Mouse (Mus musculus) neural tube, embryonic 12.5 days (tissue): ENCODE data around the gene Htra2. TPM values are rescaled to one million over a fixed set of nuclear protein-coding genes. Genes with fewer than 3 reads are reported as not detected.
A peak's percentile ranks its signal among the peaks of the same experiment; 100 is the strongest.

ENCODE experiments used
- ATAC-seq: fragments of 200-750 bp; cut with Nextera tagmentation; 2 replicates; pipeline ENCODE4 v1.8.0; 2017; ENCODE audit warnings: low read depth, mild to moderate bottlenecking, moderate TSS enrichment, moderate library complexity; ENCODE audit not compliant: low FRiP score
- H3K27ac ChIP-seq: fragments of 300-500 bp; sonication (generic); 2 replicates; pipeline ENCODE4 v1.5.1; 2016
- H3K27me3 ChIP-seq: fragments of 300-500 bp; sonication (generic); replicated peaks from 2 replicates; pipeline ENCODE4 v1.6.1; 2016; ENCODE audit warnings: mild to moderate bottlenecking
- H3K36me3 ChIP-seq: fragments of 300-500 bp; sonication (generic); 2 replicates; pipeline ENCODE4 v1.6.1; 2016; ENCODE audit warnings: mild to moderate bottlenecking
- H3K4me1 ChIP-seq: fragments of 300-500 bp; sonication (generic); 2 replicates; pipeline ENCODE4 v1.6.1; 2016
- H3K4me2 ChIP-seq: fragments of 300-500 bp; sonication (generic); replicated peaks from 2 replicates; pipeline ENCODE4 v1.6.1; 2016; ENCODE audit warnings: mild to moderate bottlenecking
- H3K4me3 ChIP-seq: fragments of 300-500 bp; sonication (generic); 2 replicates; pipeline ENCODE4 v1.5.1; 2016
- H3K9ac ChIP-seq: fragments of 300-500 bp; sonication (generic); 2 replicates; pipeline ENCODE4 v1.6.1; 2016; ENCODE audit warnings: mild to moderate bottlenecking
- H3K9me3 ChIP-seq: fragments of 300-500 bp; sonication (generic); 2 replicates; pipeline ENCODE4 v1.6.1; 2016; ENCODE audit warnings: mild to moderate bottlenecking
- WGBS: fragments of 180-500 bp; shearing (Covaris S2); methylation state at CpG from one replicate; pipeline ENCODE4 v1.1.7; 2016; 5-methylcytosine and 5-hydroxymethylcytosine counted together
- microRNA counts: library from miRNA; unstranded; fragments of <30 nt; microRNA quantifications from one replicate; lab custom pipeline; 2017
- microRNA-seq: library from miRNA; unstranded; fragments of <30 nt; microRNA quantifications from one replicate; pipeline ENCODE4, GENCODE M21; 2017
- polyA plus RNA-seq: library from polyadenylated mRNA; unstranded; fragments of >200 nt; fragmentation: Nextera tagmentation; extraction: Ambion mirVana; gene quantifications from 2 replicates; pipeline ENCODE4 v1.2.1, GENCODE M21; 2016

Gene Htra2
- polyA plus RNA-seq, 1 experiment from 2014 or later: 70.6 TPM

DNA sequence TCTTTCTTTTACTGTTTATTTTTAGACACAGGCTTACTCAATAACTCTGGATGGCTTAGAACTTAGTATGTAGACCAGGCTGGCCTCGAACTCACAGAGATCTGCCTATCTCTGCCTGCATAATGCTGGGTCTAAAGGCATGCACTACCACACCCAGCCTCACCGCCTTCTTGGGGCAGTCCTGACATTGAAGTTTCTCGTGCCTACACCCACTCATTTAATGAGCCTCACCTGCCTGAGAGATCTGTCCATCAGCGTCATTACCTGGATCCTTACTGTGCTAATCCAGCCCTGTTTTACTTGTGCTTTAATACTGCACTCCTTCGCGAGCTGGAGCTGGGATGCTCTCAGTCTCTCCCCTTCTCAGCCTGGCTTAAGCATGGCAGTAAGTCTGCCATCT is 43.3 kb downstream of the Htra2 start:
- Histone ChIP-seq H3K9ac (no peak overlapping the region), H3K4me3 (no peak overlapping the region), H3K27me3 (no peaks in the 10 kb centered on the region), H3K27ac (no peak overlapping the region), H3K4me1 (no peaks in the 10 kb centered on the region), H3K9me3 (no peaks in the 10 kb centered on the region), H3K4me2 (no peak overlapping the region), H3K36me3 (no peaks in the 10 kb centered on the region)
- 77% methylated on average over 6 of the region's 6 CpGs for WGBS
- ATAC-seq: no peak

GRCm38 (mm10) chr6:83011255-83011654 is 43.8 kb downstream of the Htra2 start:
- Histone ChIP-seq H3K27ac (no peak overlapping the region), H3K36me3 (no peaks in the 10 kb centered on the region), H3K9ac (no peak overlapping the region), H3K9me3 (no peaks in the 10 kb centered on the region), H3K27me3 (no peaks in the 10 kb centered on the region), H3K4me3 (no peak overlapping the region), H3K4me2 (no peak overlapping the region), H3K4me1 (no peaks in the 10 kb centered on the region)
- ATAC-seq: no peak
- 81% methylated on average over 7 of the region's 7 CpGs for WGBS

- no peak for ATAC-seq
- no peak overlapping the region for H3K4me2 ChIP-seq
- H3K4me1 ChIP-seq: no peaks in the 10 kb centered on the region
- H3K36me3 ChIP-seq: no peaks in the 10 kb centered on the region
- H3K9ac ChIP-seq: no peak overlapping the region
- no peak overlapping the region for H3K27ac ChIP-seq
- no peak overlapping the region for H3K4me3 ChIP-seq
- no peaks in the 10 kb centered on the region for H3K27me3 ChIP-seq
- H3K9me3 ChIP-seq: no peaks in the 10 kb centered on the region
- 81% methylated on average over 7 of the region's 7 CpGs for WGBS
Observed at GRCm38 (mm10) chr6:83010010-83010409, 45.1 kb downstream of the Htra2 start.

GRCm38 (mm10) chr6:83008659-83009058 is 46.4 kb downstream of the Htra2 start:
- Histone ChIP-seq H3K4me1 (no peaks in the 10 kb centered on the region), H3K27me3 (no peaks in the 10 kb centered on the region), H3K4me2 (no peak overlapping the region), H3K9me3 (no peaks in the 10 kb centered on the region), H3K9ac (no peak overlapping the region), H3K4me3 (no peak overlapping the region), H3K27ac (no peak overlapping the region), H3K36me3 (no peaks in the 10 kb centered on the region)
- 61% methylated on average over 3 of the region's 3 CpGs for WGBS
- no peak for ATAC-seq

DNA sequence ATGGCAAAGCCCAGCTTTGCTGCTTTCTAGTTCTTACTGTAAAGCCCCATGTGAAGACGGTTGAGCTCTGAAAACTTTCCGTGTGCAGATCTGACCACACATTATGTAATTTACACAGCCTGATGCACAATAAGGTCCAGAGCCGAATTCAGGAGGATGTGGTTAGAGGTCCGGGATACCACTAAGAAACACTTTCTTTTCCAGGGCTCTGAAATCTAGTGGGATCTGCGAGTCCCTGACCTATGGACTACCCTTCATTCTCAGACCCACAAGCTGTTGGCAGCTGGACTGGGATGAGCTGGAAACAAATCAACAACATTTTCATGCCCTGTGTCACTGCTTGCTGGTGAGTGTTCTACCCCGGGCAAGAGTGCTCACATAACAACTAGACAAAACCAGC is 49.0 kb downstream of the Htra2 start:
- Histone ChIP-seq H3K9ac (no peak overlapping the region), H3K4me2 (no peak overlapping the region), H3K27ac (no peak overlapping the region), H3K36me3 (no peaks in the 10 kb centered on the region), H3K4me3 (no peak overlapping the region), H3K4me1 (no peaks in the 10 kb centered on the region), H3K9me3 (no peaks in the 10 kb centered on the region), H3K27me3 (no peaks in the 10 kb centered on the region)
- 89% methylated on average over 6 of the region's 6 CpGs for WGBS
- ATAC-seq: no peak

DNA sequence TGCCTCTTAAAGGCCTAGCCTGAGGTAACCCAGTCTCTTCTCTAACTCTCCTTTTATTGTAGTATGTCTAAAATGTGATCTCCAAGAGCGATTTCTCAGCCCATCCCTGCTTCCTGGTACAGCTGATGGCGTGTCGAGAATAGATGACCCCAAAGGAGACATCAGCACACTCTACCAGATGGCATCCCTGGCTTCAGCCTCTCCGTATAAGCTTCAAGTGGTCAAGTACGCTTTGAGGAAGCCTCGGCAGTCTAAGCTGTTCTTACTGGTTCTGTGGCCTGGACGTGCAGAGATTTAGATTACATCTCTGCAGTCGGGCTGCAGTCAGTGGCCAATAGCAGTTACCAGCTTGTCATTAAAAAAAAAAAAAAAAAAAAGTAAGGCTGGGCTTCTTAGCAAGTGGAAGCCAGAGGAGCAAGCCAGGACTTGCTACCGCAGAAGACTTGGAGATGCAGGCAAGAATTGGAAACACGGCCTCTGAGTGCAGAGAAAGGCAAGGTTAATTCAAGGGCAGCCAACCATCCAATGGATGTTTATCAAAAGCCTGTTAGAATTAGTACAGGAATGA is 49.5 kb downstream of the Htra2 start:
- no peaks in the 10 kb centered on the region for H3K9me3 ChIP-seq
- H3K4me1 ChIP-seq: no peaks in the 10 kb centered on the region
- no peaks in the 10 kb centered on the region for H3K27me3 ChIP-seq
- no peaks in the 10 kb centered on the region for H3K36me3 ChIP-seq
- no peak overlapping the region for H3K4me2 ChIP-seq
- no peak for ATAC-seq
- H3K27ac ChIP-seq: no peak overlapping the region
- H3K4me3 ChIP-seq: no peak overlapping the region
- H3K9ac ChIP-seq: no peak overlapping the region
- WGBS: 86% methylated on average over 10 of the region's 10 CpGs

- H3K27ac ChIP-seq: no peak overlapping the region
- no peak overlapping the region for H3K9ac ChIP-seq
- WGBS: 72% methylated on average over 7 of the region's 7 CpGs
- no peaks in the 10 kb centered on the region for H3K36me3 ChIP-seq
- no peak overlapping the region for H3K4me2 ChIP-seq
- H3K27me3 ChIP-seq: no peaks in the 10 kb centered on the region
- H3K4me1 ChIP-seq: no peaks in the 10 kb centered on the region
- no peak overlapping the region for H3K4me3 ChIP-seq
- H3K9me3 ChIP-seq: no peaks in the 10 kb centered on the region
- ATAC-seq: no peak
Observed at GRCm38 (mm10) chr6:83004872-83005271, 50.2 kb downstream of the Htra2 start.

DNA sequence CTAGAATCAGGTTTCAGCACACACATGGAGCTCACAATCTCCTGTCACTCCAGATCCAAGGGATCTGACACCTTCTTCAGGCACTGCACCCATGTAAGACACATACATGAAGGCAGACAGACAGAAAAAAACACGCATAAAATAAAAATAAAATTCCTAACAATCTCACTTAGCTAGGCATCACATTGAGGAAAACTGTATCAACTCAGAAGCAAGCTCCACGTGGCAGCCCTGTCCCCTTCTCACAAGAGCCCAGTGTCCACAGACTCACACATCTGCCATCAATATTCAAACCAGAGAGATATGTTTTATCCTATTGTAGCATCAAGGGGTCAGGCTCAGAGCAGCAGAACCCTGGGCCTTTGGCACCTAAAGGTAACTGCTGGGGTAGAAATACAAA is 50.8 kb downstream of the Htra2 start:
- no peak for ATAC-seq
- H3K27ac ChIP-seq: no peak overlapping the region
- H3K9me3 ChIP-seq: no peaks in the 10 kb centered on the region
- WGBS: 82% methylated on average over 2 of the region's 2 CpGs
- no peaks in the 10 kb centered on the region for H3K36me3 ChIP-seq
- H3K4me1 ChIP-seq: no peaks in the 10 kb centered on the region
- no peak overlapping the region for H3K4me3 ChIP-seq
- H3K4me2 ChIP-seq: no peak overlapping the region
- H3K9ac ChIP-seq: no peak overlapping the region
- H3K27me3 ChIP-seq: no peaks in the 10 kb centered on the region

GRCm38 (mm10) chr6:83003850-83004249 is 51.2 kb downstream of the Htra2 start:
- 89% methylated on average over 5 of the region's 5 CpGs for whole genome bisulfite sequencing
- no peak for ATAC-seq
- no peaks in the 10 kb centered on the region for H3K27me3 ChIP-seq

DNA sequence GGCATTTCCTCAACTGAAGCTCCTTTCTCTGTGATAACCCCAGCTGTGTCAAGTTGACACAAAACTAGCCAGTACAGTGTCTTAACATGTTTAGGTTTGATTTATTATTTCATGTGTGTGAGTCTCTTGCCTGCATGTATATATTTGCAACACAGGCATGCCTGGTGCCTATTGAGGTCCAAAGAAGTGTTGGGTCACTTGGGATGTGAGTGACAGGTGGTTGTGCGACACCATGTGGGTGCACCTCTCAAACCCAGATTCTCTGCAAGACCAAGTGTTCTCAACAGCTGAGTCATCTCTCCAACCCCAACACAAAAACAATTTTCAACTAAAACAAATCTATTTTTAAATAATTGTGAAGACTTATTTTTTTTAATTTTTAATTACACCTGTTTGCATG is 52.0 kb downstream of the Htra2 start:
- H3K27me3 ChIP-seq: no peaks in the 10 kb centered on the region
- H3K4me1 ChIP-seq: no peaks in the 10 kb centered on the region
- H3K27ac ChIP-seq: no peak overlapping the region
- no peaks in the 10 kb centered on the region for H3K36me3 ChIP-seq
- ATAC-seq: no peak
- H3K9me3 ChIP-seq: no peaks in the 10 kb centered on the region
- no peak overlapping the region for H3K4me2 ChIP-seq
- no peak overlapping the region for H3K4me3 ChIP-seq
- WGBS: 97% methylated on average over 1 of the region's 1 CpGs
- H3K9ac ChIP-seq: no peak overlapping the region

More at GRCm38 (mm10) chr6:83003850-83004249, 51.2 kb downstream of the Htra2 start:
- Histone ChIP-seq H3K9me3 (no peaks in the 10 kb centered on the region), H3K4me2 (no peak overlapping the region), H3K27ac (no peak overlapping the region), H3K36me3 (no peaks in the 10 kb centered on the region), H3K9ac (no peak overlapping the region), H3K4me1 (no peaks in the 10 kb centered on the region), H3K4me3 (no peak overlapping the region)

MicroRNAs within 50 kb of the gene (microRNA counts, 519-probe panel; counts per million panel counts)
- microRNA mmu-miR-3470a+mmu-miR-3470b (lab: Ali Mortazavi, UCI): 342 counts per million, percentile 67 among the panel's probes with 10 or more counts

Small RNAs within 50 kb of the gene (microRNA-seq; reads per million reads assigned to microRNA genes)
- gene Mir3470a: not detected
- gene Mir7040: not detected

Other genes starting within 250 kb of the Htra2 start
- gene Sema4f, start 115.5 kb downstream of the Htra2 start, polyA plus RNA-seq: 12.9 and 15.1 TPM in 2 replicates
- gene M1ap, start 108.4 kb downstream of the Htra2 start, polyA plus RNA-seq: 0.49 TPM in 1 of 2 replicates, not detected in the other
- gene Dok1, start 21.8 kb downstream of the Htra2 start, polyA plus RNA-seq: 5.8 and 6.5 TPM in 2 replicates
- 9.1 and 9.4 TPM in 2 replicates for gene Loxl3, start 21.1 kb downstream of the Htra2 start, polyA plus RNA-seq
- 158 and 167 TPM in 2 replicates for gene Aup1, start 752 bp downstream of the Htra2 start, polyA plus RNA-seq
- gene Dqx1, start 2.6 kb upstream of the Htra2 start, polyA plus RNA-seq: 1.8 and 2.1 TPM in 2 replicates
- gene Tlx2, start 15.0 kb upstream of the Htra2 start, polyA plus RNA-seq: 27.0 and 42.3 TPM in 2 replicates
- 43.6 and 52.3 TPM in 2 replicates for gene Pcgf1, start 22.6 kb upstream of the Htra2 start, polyA plus RNA-seq
- gene Lbx2, start 31.1 kb upstream of the Htra2 start, polyA plus RNA-seq: 0.57 and 2.8 TPM in 2 replicates
- gene Ccdc142, start 46.3 kb upstream of the Htra2 start, polyA plus RNA-seq: 2.7 and 4.3 TPM in 2 replicates
- 4.8 and 5.1 TPM in 2 replicates for gene Gm42688, start 46.3 kb upstream of the Htra2 start, polyA plus RNA-seq
- gene Mrpl53, start 53.8 kb upstream of the Htra2 start, polyA plus RNA-seq: 124 and 128 TPM in 2 replicates
- gene Mogs, start 60.2 kb upstream of the Htra2 start, polyA plus RNA-seq: 39.4 and 39.5 TPM in 2 replicates
- gene Wbp1, start 66.3 kb upstream of the Htra2 start, polyA plus RNA-seq: 233 and 254 TPM in 2 replicates
- 17.6 and 18.7 TPM in 2 replicates for gene Ino80b, start 70.2 kb upstream of the Htra2 start, polyA plus RNA-seq
- 33.7 and 38.0 TPM in 2 replicates for gene Rtkn, start 80.2 kb upstream of the Htra2 start, polyA plus RNA-seq
- 11.5 and 13.5 TPM in 2 replicates for gene Wdr54, start 101.1 kb upstream of the Htra2 start, polyA plus RNA-seq
- gene 1700003E16Rik, start 101.1 kb upstream of the Htra2 start, polyA plus RNA-seq: 2.6 TPM in 2 replicates
- gene Dctn1, start 110.6 kb upstream of the Htra2 start, polyA plus RNA-seq: 181 and 196 TPM in 2 replicates
- 0.18 and 0.34 TPM in 2 replicates for gene Slc4a5, start 164.6 kb upstream of the Htra2 start, polyA plus RNA-seq